ENCODE assay signal across 14 mouse cellular contexts in the genomic region with DNA sequence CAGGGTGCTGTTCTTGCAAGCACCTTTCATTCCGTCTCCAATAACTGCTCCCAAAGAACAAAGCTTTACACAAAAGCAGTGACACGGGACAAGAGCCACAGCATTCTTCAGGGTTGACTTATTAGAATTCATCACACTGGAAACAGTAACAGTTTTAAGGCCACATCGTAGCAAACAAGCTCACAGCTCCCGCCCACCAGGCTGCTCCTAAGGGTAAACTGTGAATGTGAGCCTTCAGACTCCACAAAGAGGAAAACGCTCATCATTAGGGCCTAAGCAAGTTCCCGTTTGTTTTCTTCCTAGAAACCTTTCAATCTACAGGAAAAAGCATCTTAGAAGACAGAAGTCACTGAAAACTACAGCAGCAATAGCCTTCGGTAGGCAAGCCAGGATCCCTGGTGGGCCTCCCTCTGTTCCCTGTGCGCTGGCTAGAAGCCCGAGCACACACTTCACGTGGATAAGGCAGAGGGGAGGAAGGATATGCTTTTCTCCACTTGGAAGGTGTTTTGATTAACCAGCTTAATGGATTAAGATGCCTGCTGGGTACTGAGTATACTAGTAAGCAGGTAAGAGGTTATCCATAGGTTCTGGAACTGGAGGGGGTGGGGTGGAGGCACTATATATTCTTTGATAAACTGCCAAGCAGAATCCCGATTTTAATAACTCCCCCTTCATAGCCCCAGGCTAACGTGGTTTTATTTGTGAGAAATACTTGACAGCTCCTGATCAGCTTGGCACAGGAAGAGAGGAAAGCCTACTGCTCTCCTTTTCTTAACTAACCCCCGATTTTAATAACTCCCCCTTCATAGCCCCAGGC. TPM values are rescaled to one million over a fixed set of nuclear protein-coding genes. Genes with fewer than 3 reads are reported as not detected.
DNase-seq lines count a peak whose midpoint lies in the region; ATAC-seq and TF ChIP-seq lines count a peak whose summit lies in the region.
"Had no signal": no experiment of that assay in that cellular context is flagged by ENCODE, and none has a peak within 500 bp of the region (broad histone marks: within the 10 kb centered on the region; RNA-seq: fewer than 3 reads in every experiment).

No protein-coding gene starts in this region.

- no peak for ATAC-seq in embryonic facial prominence, embryonic 13.5 days (ENCODE audit: insufficient number of reproducible peaks, insufficient read depth, low FRiP score, low TSS enrichment, low read depth)
- no peak for ATAC-seq in lung, embryonic 14.5 days (ENCODE audit: insufficient read depth)
- ATAC-seq in midbrain, postnatal 0 days (ENCODE audit: low FRiP score): peak; percentile 65
- ATAC-seq in kidney, embryonic 14.5 days (ENCODE audit: low FRiP score, low TSS enrichment): no peak

- TF ChIP-seq POLR2A in lung, adult 2 months (IDR thresholded peaks at IDR 0.05; ENCODE audit: borderline replicate concordance, extremely low read depth, low read depth, low read length): no peak

- H3K27ac ChIP-seq in embryonic facial prominence, embryonic 13.5 days: no peak overlapping the region
- no peak overlapping the region for H3K27ac ChIP-seq in embryonic facial prominence, embryonic 10.5 days (replicated peaks)
- no peak overlapping the region for H3K27ac ChIP-seq in lung, embryonic 14.5 days (ENCODE audit: low read depth)
- no peak overlapping the region; the same call in 1 of the 2 replicates for H3K27ac ChIP-seq in midbrain, postnatal 0 days (ENCODE audit: low read depth, low read length)
- H3K27ac ChIP-seq in kidney, embryonic 14.5 days (ENCODE audit: low read depth, low read length): no peak overlapping the region
- H3K27ac ChIP-seq: kidney, postnatal 0 days; limb, embryonic 12.5 days; stomach, embryonic 15.5 days had no signal

- no peak overlapping the region for H3K4me2 ChIP-seq in embryonic facial prominence, embryonic 13.5 days
- H3K4me2 ChIP-seq in lung, embryonic 14.5 days: no peak overlapping the region
- H3K4me2 ChIP-seq in midbrain, postnatal 0 days (ENCODE audit: low read depth, low read length, poor library complexity, severe bottlenecking): no peak overlapping the region
- no peak overlapping the region for H3K4me2 ChIP-seq in kidney, embryonic 14.5 days (replicated peaks; ENCODE audit: low read depth, low read length)
- H3K4me2 ChIP-seq: limb, embryonic 12.5 days; stomach, embryonic 15.5 days had no signal

- peaks cover 4% of the 10 kb centered on the region; the same call in 1 of the 2 replicates for H3K27me3 ChIP-seq in embryonic facial prominence, embryonic 13.5 days
- H3K27me3 ChIP-seq in embryonic facial prominence, embryonic 10.5 days (replicated peaks; ENCODE audit: low read depth, poor library complexity, severe bottlenecking): peaks cover 13% of the 10 kb centered on the region
- no peaks in the 10 kb centered on the region for H3K27me3 ChIP-seq in lung, embryonic 14.5 days (ENCODE audit: insufficient read depth, low read length)
- H3K27me3 ChIP-seq in midbrain, postnatal 0 days (ENCODE audit: insufficient read depth, low read length): no peaks in the 10 kb centered on the region
- no peaks in the 10 kb centered on the region for H3K27me3 ChIP-seq in kidney, embryonic 14.5 days (ENCODE audit: control insufficient read depth, insufficient read depth, low read length)
- H3K27me3 ChIP-seq: stomach, embryonic 15.5 days had no signal

- no peak for TF ChIP-seq CTCF in lung, embryonic 14.5 days (IDR thresholded peaks at IDR 0.05; ENCODE audit: low read depth)
- no peak for TF ChIP-seq CTCF in lung, adult 2 months (IDR thresholded peaks at IDR 0.05; ENCODE audit: insufficient read depth, low read length)
- TF ChIP-seq CTCF in midbrain, postnatal 0 days (IDR thresholded peaks at IDR 0.05): no peak

- H3K9me3 ChIP-seq in embryonic facial prominence, embryonic 13.5 days: no peaks in the 10 kb centered on the region
- no peaks in the 10 kb centered on the region for H3K9me3 ChIP-seq in embryonic facial prominence, embryonic 10.5 days
- H3K9me3 ChIP-seq in lung, embryonic 14.5 days (ENCODE audit: low read depth, low read length): no peaks in the 10 kb centered on the region
- H3K9me3 ChIP-seq in midbrain, postnatal 0 days (ENCODE audit: low read length): no peaks in the 10 kb centered on the region
- no peaks in the 10 kb centered on the region for H3K9me3 ChIP-seq in kidney, embryonic 14.5 days (ENCODE audit: control insufficient read depth, low read length)
- H3K9me3 ChIP-seq: limb, embryonic 12.5 days; stomach, embryonic 15.5 days had no signal

- 0 out of 2 replicates have a peak overlapping the region, but pooled peaks have one; percentile 16 for H3K9ac ChIP-seq in embryonic facial prominence, embryonic 13.5 days
- H3K9ac ChIP-seq in lung, embryonic 14.5 days: no peak overlapping the region
- no peak overlapping the region for H3K9ac ChIP-seq in midbrain, postnatal 0 days (replicated peaks; ENCODE audit: low read length, poor library complexity, severe bottlenecking)
- no peak overlapping the region for H3K9ac ChIP-seq in kidney, embryonic 14.5 days (ENCODE audit: low read depth, low read length)
- H3K9ac ChIP-seq: limb, embryonic 12.5 days; stomach, embryonic 15.5 days had no signal

- H3K4me3 ChIP-seq in embryonic facial prominence, embryonic 13.5 days: no peak overlapping the region
- H3K4me3 ChIP-seq in embryonic facial prominence, embryonic 10.5 days: no peak overlapping the region
- H3K4me3 ChIP-seq in lung, embryonic 14.5 days (ENCODE audit: low read depth, low read length): no peak overlapping the region
- no peak overlapping the region for H3K4me3 ChIP-seq in lung, adult 2 months (replicated peaks; ENCODE audit: extremely low read depth, low read depth, low read length)
- no peak overlapping the region for H3K4me3 ChIP-seq in midbrain, postnatal 0 days (ENCODE audit: low read depth, low read length)
- no peak overlapping the region for H3K4me3 ChIP-seq in kidney, embryonic 14.5 days (ENCODE audit: low read length)
- H3K4me3 ChIP-seq: limb, embryonic 12.5 days; stomach, embryonic 15.5 days had no signal

- no peaks in the 10 kb centered on the region for H3K4me1 ChIP-seq in embryonic facial prominence, embryonic 13.5 days
- no peaks in the 10 kb centered on the region for H3K4me1 ChIP-seq in embryonic facial prominence, embryonic 10.5 days
- no peaks in the 10 kb centered on the region for H3K4me1 ChIP-seq in lung, embryonic 14.5 days (ENCODE audit: insufficient read depth)
- no peaks in the 10 kb centered on the region for H3K4me1 ChIP-seq in lung, adult 2 months (ENCODE audit: control insufficient read depth, insufficient read depth, low read length)
- H3K4me1 ChIP-seq in midbrain, postnatal 0 days (ENCODE audit: insufficient read depth, low read length): no peaks in the 10 kb centered on the region; the same call in 1 of the 2 replicates
- H3K4me1 ChIP-seq in kidney, embryonic 14.5 days (ENCODE audit: control insufficient read depth, insufficient read depth, low read length): no peaks in the 10 kb centered on the region
- H3K4me1 ChIP-seq: limb, embryonic 12.5 days; stomach, embryonic 15.5 days had no signal

- DNase-seq in embryonic facial prominence, embryonic 10.5 days (ENCODE audit: low spot score): no peak
- peak; percentile 34 for DNase-seq in lung, embryonic 14.5 days
- DNase-seq in lung, adult 2 months: no peak
- peak; percentile 36 to 50 for DNase-seq in cerebellum, postnatal 36 days
- no peak for DNase-seq in midbrain, postnatal 0 days (ENCODE audit: low spot score)
- no peak for DNase-seq in gastrocnemius, adult 8-10 months (ENCODE audit: low spot score in 2 of 2)
- DNase-seq: adrenal gland, postnatal 36 days; lung, postnatal 14 days; right cerebral cortex, postnatal 4 days had no signal

- H3K36me3 ChIP-seq in embryonic facial prominence, embryonic 13.5 days: peaks cover 22% of the 10 kb centered on the region
- H3K36me3 ChIP-seq in embryonic facial prominence, embryonic 10.5 days (replicated peaks): peaks cover 28% of the 10 kb centered on the region
- peaks cover 20% of the 10 kb centered on the region for H3K36me3 ChIP-seq in lung, embryonic 14.5 days (ENCODE audit: insufficient read depth)
- peaks cover 20% of the 10 kb centered on the region for H3K36me3 ChIP-seq in midbrain, postnatal 0 days (ENCODE audit: insufficient read depth, low read length)
- H3K36me3 ChIP-seq in kidney, embryonic 14.5 days (ENCODE audit: control insufficient read depth, insufficient read depth, low read length): peaks cover 22% of the 10 kb centered on the region
- H3K36me3 ChIP-seq: stomach, embryonic 15.5 days had no signal

- 34% methylated on average over 13 of the region's 13 CpGs for WGBS in embryonic facial prominence, embryonic 13.5 days
- WGBS in embryonic facial prominence, embryonic 10.5 days: 41% methylated on average over 13 of the region's 13 CpGs
- WGBS in lung, embryonic 14.5 days: 30% methylated on average over 13 of the region's 13 CpGs
- WGBS in lung, adult 2 months: 35% methylated on average over 13 of the region's 13 CpGs
- 18% methylated on average over 13 of the region's 13 CpGs for WGBS in midbrain, postnatal 0 days
- 51% methylated on average over 13 of the region's 13 CpGs for WGBS in kidney, embryonic 14.5 days

RNA-seq across cellular contexts. Expression of a gene that starts 6.5 kb away (rescaled TPM):
- 1.1 and 1.6 TPM in 2 replicates for polyA plus RNA-seq in embryonic facial prominence, embryonic 13.5 days (2015; fragmentation: Nextera tagmentation; extraction: Ambion mirVana)
- 1.00 and 1.3 TPM in 2 replicates for polyA plus RNA-seq in embryonic facial prominence, embryonic 10.5 days (2016; fragmentation: Nextera tagmentation; extraction: Ambion mirVana)
- polyA plus RNA-seq in lung, embryonic 14.5 days (2014; fragmentation: Nextera tagmentation; extraction: Ambion mirVana): 0.70 and 1.1 TPM in 2 replicates
- 0.38 and 0.56 TPM in 2 replicates for polyA plus RNA-seq in lung, adult 2 months (2012; rRNA removed)
- total RNA-seq in midbrain, postnatal 0 days (2014; rRNA removed): 1.3 and 4.0 TPM in 2 replicates
- 1.3 and 1.6 TPM in 2 replicates for polyA plus RNA-seq in midbrain, postnatal 0 days (2015; fragmentation: Nextera tagmentation; extraction: Ambion mirVana)
- not detected for total RNA-seq in gastrocnemius, adult 8-10 months (2022)
- polyA plus RNA-seq in kidney, embryonic 14.5 days (2014; fragmentation: Nextera tagmentation; extraction: Ambion mirVana): 0.36 and 0.54 TPM in 2 replicates

RNA-seq across cellular contexts. Expression of a gene that starts 39.7 kb away (rescaled TPM):
- polyA plus RNA-seq in embryonic facial prominence, embryonic 13.5 days (2015; fragmentation: Nextera tagmentation; extraction: Ambion mirVana): 210 and 231 TPM in 2 replicates
- polyA plus RNA-seq in embryonic facial prominence, embryonic 10.5 days (2016; fragmentation: Nextera tagmentation; extraction: Ambion mirVana): 294 and 305 TPM in 2 replicates
- polyA plus RNA-seq in lung, embryonic 14.5 days (2014; fragmentation: Nextera tagmentation; extraction: Ambion mirVana): 192 and 199 TPM in 2 replicates
- 46.6 and 53.5 TPM in 2 replicates for polyA plus RNA-seq in lung, adult 2 months (2012; rRNA removed)
- total RNA-seq in midbrain, postnatal 0 days (2014; rRNA removed): 113 and 116 TPM in 2 replicates
- 169 and 182 TPM in 2 replicates for polyA plus RNA-seq in midbrain, postnatal 0 days (2015; fragmentation: Nextera tagmentation; extraction: Ambion mirVana)
- 100 to 1,000 TPM; 106 to 131 (median 116) TPM for total RNA-seq in gastrocnemius, adult 8-10 months (2022)
- polyA plus RNA-seq in kidney, embryonic 14.5 days (2014; fragmentation: Nextera tagmentation; extraction: Ambion mirVana): 203 and 219 TPM in 2 replicates

RNA-seq across cellular contexts. Expression of a gene that starts 39.9 kb away (rescaled TPM):
- 49.6 and 52.1 TPM in 2 replicates for polyA plus RNA-seq in embryonic facial prominence, embryonic 13.5 days (2015; fragmentation: Nextera tagmentation; extraction: Ambion mirVana)
- 54.9 and 56.5 TPM in 2 replicates for polyA plus RNA-seq in embryonic facial prominence, embryonic 10.5 days (2016; fragmentation: Nextera tagmentation; extraction: Ambion mirVana)
- polyA plus RNA-seq in lung, embryonic 14.5 days (2014; fragmentation: Nextera tagmentation; extraction: Ambion mirVana): 42.4 and 46.1 TPM in 2 replicates
- 17.1 and 23.3 TPM in 2 replicates for polyA plus RNA-seq in lung, adult 2 months (2012; rRNA removed)
- 59.4 and 61.5 TPM in 2 replicates for total RNA-seq in midbrain, postnatal 0 days (2014; rRNA removed)
- 48.7 and 51.2 TPM in 2 replicates for polyA plus RNA-seq in midbrain, postnatal 0 days (2015; fragmentation: Nextera tagmentation; extraction: Ambion mirVana)
- total RNA-seq in gastrocnemius, adult 8-10 months (2022): 1 to 10 TPM; 6.4 to 8.4 (median 7.5) TPM
- 42.9 and 50.7 TPM in 2 replicates for polyA plus RNA-seq in kidney, embryonic 14.5 days (2014; fragmentation: Nextera tagmentation; extraction: Ambion mirVana)

Comparison
In these comparisons a context has a peak if more than half of its experiments do, and no peak if none do; other contexts are left out.
1. DNase-seq: peak in lung, embryonic 14.5 days (single experiment) and cerebellum, postnatal 36 days (2 of 2); none in embryonic facial prominence, embryonic 10.5 days (single experiment), lung, adult 2 months (single experiment), midbrain, postnatal 0 days (single experiment) and gastrocnemius, adult 8-10 months (0 of 2).